Mouse (Mus musculus) layer of hippocampus, adult 11-12 months (tissue): ENCODE results near the gene Mpp3.

Source experiments
- DNase-seq: peaks from one replicate; pipeline ENCODE4 v3.0.0; 2022; ENCODE audit warnings: low spot score

The Mpp3 gene

DNA sequence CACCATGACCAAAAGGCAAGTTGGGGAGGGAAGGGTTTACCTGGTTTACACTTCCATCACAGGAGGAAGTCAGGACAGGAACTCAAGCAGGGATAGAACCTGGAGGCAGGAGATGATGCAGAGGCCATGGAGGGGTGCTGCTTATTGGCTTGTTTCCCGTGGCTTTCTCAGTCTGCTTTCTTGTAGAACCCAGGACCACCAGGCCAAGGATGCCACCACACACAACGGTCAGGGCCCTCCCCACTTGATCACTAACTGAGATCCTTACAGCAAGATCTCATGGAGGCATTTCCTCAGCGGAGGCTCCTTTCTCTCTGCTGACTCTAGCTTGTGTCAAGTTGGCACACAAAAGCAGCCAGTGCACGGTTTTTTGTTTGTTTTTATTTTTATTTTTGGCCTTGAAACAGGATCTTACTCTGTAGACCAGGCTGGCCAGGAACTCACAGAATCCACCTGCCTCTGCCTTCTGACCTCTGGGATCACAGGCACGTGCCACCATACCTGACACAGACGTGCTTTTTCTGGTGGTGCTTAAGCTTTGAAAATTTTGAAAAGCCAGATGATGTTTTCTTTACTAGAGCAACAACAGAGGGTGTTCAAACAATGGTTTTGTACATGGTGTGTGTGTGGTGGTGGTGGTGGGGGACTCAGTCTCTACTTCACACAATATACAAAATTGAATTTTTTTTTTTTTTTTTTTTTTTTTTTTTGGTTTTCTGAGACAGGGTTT is at the start of gene Mpp3:
Gene Mpp3, minus strand, starts transcription at position 375 of the 730 bp plus-strand sequence.
- no peak for DNase-seq

DNA sequence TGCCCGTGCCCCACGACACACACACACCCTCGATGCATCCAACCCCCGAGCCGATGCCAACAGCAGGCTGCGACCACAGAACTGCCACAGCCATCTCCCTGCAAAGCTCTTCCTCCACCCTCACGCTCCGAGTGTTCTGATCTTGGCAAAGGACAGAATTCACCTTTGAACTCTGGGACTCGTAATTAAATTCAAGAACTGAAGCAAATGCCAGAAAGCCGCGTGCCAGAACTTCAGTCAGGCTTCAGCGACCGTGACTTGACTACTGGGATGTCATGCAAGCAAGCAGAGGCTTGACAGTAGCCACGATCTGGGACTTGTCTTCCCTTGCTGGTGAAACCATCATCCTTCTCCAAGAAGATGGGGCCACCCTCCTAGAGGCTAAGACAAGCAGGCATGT is 45.5 kb upstream of the Mpp3 start:
- DNase-seq, result no peak

DNA sequence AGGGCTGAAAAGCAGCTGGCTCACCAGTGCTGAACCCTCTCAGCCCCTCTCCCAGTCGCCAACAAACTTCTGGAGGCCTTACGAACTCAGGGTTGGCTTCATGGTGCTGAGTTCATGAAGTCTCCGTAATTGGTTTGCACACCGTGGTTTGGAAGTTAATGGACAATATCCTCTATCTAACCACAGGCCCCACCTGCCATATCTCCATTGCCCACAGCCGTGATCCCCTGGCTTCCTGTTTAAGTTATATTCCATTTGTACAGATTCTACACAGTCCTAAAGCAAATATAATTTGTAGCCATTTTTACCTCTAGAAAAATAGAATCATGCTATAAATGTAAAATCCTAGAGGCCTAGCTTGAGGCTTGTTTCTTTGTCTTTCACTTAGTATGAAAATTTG is 44.5 kb upstream of the Mpp3 start:
- DNase-seq, result no peak

DNA sequence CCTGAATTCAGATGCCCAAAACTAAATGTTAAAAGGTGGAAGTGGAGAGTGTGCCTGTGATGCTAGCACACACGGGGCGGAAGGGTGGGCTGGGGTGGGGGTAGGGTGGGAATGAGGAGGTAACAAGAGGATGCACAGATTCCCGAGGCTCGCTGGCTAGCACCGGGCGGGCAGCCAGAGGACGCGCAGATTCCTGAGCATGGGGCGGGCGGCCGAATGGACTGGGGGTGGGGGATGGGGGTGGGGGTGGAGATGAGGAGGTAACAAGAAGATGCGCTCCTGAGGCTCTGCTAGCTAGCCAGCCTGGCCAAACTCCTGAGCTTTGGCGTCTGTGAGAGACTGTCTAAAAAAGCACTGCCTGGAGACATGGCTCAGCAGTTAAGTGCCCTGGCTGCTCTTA is 42.2 kb upstream of the Mpp3 start:
- DNase-seq, result no peak

DNA sequence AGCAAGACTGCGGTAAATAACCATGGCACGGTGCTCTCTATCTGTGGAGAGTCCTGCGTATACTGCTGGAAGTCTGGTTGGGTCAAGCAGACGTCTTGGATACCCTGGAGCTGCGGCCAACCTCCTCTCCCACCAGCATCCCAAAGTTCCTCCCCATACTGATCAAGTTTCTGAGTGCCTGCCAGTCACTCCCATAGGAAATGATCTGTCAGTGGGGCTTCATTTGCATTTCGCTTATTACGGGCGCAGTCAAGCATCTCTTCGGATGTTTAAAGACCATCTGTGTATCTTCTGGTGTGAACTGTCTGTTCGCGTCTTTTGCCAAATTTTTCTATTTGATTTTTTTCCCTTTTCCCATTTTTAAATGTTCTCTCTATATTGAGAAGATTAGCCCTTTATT is 41.4 kb upstream of the Mpp3 start:
- no peak for DNase-seq

DNA sequence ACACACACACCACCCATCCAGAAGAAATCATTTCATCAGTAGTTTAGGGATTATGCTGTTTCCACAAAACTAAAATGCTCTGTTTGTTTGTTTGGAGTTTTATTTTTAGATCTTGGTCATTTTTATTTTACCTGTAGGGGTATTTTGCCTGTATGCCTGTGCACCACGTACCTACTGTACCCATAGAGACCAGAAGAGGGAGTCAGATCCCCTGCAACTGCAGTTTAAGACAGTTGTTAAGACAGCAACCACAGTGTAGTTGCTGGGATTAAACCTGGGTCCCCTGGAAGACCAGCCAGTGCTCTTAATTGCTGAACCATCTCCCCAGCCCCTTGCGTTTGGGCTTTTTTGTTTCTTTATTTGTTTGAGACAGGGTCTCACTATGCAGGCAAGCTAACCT is 40.7 kb upstream of the Mpp3 start:
- DNase-seq, result no peak

DNA sequence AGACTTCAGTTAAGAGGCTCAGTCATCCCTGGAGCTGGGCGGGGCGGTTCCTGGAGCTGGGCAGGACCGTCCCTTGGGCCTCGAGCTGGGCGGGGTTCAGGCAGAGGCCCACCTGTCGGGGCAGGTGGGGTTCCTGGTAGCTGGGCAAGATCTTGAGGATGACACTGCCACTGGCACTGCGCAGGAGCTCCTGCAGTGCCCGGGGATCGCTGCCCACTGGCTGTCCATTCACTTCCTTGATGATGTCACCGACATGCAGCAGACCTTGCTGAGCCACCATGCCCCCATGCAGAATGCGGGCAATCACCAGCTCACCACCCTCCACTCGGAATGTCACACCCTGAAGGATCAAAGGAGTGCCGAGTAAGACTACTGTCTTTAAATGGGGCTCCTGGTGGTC is 34.8 kb upstream of the Mpp3 start:
- no peak for DNase-seq

DNA sequence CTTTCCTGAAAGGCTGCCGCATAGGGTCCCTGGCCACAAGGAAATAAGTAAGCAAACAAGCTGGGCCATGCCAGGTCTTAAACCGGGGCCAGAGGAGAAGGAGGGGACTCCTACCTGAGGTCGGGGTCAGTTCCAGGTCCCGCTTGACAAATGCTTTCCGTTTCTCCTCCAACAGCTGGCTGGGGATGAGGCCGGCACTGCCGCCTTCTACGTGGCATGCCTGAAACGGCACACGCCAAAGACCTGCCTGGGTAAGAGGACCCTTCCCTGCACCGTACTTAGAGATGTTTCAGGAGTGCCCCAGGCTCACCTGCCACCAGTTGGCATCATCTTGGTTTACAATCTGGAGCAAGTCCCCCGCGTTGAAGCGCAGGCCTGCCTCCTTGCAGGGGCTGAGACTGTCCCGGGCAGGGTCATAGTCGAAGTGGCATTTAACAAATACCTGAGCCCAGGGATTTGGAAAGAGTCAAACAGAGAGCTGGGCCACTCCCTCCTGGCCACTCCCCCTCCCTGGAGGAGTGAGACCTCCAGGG is 33.7 kb upstream of the Mpp3 start:
- DNase-seq, result no peak

DNA sequence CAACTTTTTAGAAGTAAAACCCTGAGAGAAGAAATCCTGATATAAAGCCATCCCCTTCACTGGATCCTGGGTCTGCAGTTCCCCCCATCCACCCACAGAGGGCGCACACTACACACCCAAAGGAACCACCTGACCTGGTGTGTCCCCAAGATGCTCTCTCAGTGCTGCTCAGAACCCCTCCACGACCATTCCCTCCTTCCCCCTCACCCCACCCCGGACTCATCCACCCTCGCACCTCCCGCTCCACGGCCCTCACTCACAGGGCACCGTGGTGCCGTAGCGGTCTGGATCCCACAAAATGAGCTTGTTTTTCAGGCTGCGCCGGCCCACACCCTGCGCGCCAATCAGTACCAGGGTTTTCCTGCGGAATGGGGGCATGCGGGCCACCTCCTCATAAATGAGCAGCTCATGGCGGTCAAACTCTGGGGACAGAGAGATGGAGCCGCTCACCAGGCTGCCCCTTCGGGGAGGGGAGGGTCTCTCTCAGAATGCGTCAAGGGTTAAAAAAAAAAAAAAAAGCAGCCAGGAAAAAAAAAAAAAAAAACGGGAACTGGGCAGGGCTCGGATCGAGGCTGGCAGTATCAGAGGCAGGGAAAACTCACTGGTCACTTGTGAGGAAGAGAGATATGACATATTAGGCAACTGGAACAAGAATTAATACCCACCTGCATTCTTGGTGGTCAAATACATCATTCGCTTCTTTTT is 33.1 kb upstream of the Mpp3 start:
- DNase-seq, result peak; percentile 86

DNA sequence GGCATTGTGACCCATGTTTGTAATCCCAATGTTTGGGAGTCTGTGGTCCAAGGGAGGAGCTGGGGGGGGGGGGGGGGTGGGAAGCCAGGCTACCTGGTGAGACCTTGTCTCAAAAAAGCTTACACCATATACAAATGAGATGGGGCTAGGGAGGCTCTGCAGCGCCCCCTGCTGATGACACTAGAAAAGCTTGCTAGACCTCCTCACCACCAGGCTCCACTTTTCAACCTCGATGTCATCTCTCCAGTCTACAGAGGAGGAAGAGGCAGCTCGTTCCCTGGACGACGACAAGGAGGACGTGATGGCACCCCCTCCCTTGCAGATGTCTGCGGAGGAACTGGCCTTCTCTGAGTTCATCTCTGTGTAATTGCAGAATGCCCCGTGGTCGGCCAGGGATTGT is 25.6 kb upstream of the Mpp3 start:
- peak; percentile 54 for DNase-seq

DNA sequence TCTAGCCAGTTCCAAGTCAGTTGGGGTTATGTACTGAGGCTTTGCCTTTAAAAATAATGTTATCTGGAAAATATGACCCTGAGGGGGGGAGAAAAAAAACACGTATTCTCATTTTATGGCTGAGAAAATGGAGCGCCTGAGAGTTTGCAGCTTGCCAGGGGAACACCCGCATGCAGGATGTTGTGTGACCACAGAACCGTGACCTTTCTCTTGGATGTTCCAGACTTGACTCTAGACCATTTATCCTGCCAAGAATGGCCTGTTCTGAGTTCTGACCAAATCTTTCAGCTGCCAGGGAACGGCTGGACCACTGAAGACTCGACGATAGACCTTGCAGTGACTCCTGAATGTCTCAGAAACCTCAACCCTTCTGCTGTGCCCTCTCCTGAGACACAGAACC is 24.9 kb upstream of the Mpp3 start:
- DNase-seq, result no peak

DNA sequence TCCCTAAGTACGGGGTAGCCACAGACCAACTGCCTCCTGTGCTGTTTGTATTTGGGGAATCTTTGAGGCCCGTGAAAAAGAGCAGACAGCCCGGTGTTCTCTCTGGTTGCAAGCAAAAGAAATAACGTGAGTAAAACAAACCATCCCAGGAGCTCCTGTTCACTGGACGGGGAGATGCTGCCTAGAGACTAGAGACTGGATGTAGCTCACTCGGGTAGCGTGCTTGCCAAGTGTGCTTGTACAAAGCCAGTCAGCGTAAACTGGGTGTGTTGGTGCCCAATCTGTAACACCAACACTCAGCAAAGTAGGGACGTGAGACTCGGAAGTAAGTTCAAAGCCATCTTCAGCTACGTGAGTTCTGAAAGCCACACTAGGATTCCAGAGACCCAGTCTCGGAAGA is 24.4 kb upstream of the Mpp3 start:
- no peak for DNase-seq

DNA sequence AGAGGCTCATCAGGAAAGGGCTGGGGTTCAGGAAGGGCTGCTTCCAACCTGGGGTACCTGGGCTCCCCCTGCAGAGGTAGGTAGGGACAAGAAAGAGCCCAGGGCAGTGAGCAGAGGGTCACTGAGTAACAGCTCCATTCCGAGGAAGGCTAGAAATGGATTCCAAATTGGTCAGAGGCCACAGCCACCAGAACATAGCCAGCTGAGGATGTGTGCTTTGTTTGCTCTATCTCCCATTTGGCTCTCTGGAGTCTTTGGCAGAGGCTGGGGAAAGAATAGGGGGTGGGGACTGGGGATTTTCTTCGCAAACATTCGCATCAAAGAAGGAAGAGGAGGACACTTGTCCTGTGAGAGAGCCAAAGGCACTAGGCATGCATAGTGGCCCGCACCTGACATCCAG is 23.7 kb upstream of the Mpp3 start:
- DNase-seq, result no peak

DNA sequence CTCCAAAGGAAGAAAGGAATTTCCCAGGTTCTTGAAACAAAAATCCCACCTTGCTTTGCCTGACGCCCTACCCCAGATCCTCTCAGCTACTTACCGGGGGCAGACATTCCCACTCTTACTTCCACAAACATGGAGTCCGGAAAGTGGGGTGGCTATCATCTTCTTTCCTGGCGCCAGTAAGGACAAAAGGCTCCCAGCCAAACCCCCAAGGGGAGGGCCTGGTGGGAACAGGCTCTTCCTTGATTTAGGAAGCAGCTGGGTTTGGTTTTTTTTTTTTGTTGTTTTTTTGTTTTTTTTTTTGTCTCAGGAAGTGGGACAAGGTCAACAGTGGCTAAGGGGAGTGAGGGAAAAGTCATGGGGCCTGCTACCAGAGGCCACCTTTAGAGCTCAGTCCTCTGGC is 23.3 kb upstream of the Mpp3 start:
- DNase-seq, result no peak

DNA sequence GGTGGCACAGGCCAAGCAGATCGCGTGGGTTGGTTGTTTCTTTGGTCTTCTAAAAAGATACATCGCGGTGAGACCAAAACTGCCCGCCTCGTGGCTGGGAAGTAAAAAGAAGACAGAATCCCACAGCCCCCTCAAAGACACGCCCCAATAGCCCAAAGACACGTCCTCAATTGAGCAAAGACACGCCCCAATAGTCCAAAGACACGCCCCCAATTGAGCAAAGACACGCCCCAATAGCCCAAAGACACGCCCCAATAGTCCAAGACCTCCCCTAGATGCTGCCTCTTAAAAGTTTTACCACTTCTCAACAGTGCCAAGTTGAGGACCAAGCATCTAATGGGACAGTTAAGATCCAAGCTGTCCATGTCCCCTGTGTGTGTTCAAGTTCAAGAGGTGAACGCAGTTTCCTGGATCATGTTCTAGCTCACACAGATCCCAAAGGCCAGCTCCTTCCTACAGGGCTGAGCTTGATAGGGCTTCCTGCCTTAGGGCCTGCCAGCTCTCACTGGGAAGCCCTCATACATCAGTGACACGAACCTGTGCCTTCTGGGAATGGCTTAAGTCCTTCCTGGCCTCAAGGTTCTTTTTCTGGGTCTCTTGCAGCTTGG is 21.7 kb upstream of the Mpp3 start:
- DNase-seq, result no peak

DNA sequence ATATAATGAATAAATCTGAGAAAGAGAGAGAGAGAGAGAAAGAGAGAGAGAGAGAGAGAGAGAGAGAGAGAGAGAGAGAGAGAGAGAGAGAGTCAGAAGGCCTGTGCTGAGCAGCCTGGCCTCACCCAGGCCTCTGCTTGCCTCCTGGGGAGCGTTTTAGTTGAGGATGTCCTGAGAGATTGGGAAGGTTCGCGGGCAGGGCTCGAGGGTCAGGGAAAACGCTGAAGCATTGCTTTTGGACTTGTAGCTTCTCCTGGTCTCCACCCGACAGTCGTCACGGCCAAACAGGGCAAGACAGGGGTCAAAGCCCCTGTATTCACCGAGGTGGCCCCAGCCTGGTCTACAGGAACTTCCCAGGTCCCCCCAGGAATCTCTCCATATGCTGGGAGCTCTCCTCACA is 18.3 kb upstream of the Mpp3 start:
- DNase-seq, result no peak

DNA sequence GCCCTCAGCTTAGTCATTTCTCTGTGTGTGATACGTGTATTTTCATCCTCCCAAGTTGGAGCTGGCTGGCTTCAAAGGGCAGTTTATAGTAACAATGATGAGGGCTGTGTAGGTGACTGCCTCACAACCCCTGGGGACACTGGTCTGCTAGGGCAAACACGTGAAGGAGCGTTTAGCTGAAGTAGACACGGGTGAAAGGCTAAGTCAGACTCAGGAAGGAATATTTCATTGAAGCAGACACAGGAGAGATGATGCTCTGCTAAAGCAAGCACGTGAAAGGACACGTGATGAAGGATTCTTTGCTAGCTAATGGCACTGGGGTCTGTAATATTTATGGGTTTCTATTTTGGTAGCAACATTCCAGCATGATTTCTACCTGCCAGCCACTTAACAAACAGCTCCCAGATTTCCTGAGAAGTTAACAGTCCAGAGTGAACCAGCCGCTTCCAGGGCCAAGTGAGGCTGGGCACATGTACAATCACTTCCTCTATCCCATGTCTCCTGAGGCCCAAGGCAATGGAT is 16.5 kb upstream of the Mpp3 start:
- no peak for DNase-seq

DNA sequence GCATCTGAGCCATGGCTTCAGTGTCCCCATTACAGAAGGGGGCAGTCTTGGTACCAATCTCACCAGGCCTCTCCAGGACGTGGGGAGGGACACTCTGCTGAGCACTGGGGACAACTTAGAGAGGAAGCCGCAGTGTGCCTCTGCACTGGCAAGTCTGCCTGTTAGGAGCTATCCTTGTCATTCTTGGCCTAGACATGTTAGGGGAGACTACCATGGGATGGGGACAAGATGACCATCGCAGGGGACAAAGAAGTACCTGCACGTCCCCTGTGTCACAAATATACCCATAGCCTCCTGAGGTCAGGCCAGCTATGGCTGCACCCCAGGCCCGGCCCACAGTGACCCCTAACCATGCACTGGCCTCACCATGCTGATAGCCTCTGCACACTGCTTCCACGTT is 15.1 kb upstream of the Mpp3 start:
- no peak for DNase-seq

DNA sequence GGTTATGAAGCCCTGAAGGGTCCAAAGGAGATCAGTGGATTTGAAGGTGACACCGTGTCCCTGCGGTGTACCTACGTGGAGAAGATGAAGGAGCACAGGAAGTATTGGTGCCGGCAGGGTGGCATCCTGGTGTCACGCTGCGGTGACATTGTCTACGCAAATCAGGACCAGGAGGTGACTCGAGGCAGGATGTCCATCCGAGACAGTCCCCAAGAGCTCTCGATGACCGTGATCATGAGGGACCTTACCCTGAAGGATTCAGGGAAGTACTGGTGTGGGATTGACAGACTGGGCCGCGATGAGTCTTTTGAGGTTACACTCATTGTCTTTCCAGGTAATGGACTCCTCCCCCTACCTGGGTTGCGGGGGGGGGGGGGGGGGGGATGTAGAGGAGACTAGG is 14.7 kb upstream of the Mpp3 start:
- no peak for DNase-seq

DNA sequence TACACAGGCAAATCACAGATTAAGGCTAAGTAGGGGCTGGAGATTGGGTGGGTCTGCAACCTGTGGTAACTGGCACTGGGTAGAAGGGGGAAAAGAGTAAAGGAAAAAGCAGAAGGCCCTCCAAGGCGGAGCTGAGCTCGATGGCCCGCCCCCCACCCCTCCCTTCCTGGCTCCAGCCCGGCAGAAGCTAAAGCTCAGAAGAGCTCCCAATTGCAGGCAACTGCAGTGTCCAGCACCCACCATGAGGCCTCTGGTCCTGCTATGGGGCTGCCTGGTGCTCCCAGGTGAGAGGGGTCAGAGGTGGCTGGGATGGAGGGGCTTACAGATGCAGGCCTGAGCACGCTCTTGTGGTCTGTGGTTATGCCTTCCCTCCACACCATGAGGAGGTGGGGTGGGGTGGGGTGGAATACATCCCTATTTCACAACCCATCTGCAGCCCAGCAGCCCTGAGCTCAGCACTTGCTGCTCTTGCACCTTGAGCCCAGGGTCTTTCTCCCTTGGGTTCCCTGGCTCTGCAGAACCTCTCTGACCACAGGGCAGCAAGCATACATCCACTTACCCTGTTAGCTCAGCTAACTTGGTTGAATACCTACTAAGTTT is 13.2 kb upstream of the Mpp3 start, which contains the start of gene Cd300lg:
Gene Cd300lg, plus strand, starts transcription at position 160 of the 600 bp plus-strand sequence.
- no peak for DNase-seq

DNA sequence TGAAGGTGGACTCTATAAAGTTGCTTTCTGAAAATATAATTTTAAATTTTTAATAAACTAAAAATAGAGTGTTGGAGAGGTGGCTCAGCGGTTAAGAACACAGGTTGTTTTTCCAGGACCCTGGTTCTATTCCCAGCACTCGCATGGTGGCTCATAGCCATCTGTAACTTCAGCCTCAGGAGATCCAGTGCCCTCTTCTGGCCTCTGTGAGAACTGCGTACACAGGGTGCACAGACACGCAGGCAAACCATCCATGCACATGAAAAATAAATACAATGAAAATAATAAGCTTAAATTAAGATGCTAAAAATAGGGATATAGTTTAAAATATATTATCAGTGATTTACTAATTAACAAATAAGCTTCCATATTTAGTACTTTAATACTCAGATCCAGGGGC is 12.4 kb upstream of the Mpp3 start:
- DNase-seq, result no peak

DNA sequence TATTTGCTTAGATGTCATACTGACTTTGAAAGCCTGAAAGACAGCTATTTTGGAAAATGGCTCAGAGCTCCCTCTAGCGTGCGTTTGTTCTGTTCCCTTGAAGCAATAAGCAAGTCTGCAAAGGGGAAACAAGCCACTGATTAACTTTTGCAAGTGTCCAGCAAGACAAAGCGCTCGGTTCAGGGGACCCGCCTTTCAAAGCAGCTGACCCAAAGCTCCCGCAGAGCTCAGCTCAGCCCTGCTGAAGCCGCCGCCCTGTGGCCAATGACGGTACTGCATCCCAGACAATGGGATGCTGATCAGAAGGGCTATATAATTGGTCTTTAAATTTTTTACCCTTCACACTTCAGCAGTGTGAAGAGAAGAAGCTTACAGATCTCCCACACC is 11.9 kb upstream of the Mpp3 start:
- DNase-seq, result peak; percentile 84
